Mouse (Mus musculus): Measurements from ENCODE around the gene Nrxn2. TPM values are rescaled to one million over a fixed set of nuclear protein-coding genes. Genes with fewer than 3 reads are reported as not detected.

Gene Nrxn2
- total and polyA plus RNA-seq, 3 experiments: 12.1 to 14.3 (median 14.0) TPM

DNA sequence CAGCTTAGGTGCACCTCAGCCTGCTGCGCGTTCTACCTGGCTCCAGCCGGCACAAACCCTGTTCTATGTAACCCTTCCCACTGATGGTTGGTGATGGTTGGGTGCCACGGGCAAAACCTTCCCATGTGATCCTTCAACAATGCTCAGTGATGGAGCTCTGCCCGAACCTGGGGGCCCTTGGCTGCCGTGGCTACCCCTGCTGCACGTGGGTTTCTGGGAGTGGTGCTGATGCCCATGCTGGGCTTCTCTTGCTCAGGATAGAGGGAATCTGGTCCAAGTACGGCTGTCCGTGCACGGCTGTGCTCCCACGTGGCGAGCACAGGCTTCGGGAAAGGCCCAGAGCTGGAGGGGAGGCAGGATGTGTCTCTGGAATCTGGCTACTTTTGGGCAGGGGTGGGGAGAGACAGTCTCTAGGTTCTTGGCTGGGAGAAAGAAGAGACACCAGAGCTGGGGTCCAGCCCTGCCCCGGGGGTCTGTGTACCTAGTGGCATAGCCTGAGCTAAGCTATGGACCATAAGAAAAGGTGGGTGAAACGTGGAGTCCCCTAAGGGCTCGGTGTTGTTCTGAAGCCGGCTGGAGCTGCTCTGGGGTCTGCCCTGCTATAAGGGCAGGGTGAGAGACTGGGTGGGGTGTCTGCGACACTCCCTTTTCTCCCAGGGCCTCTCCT, 76.1 kb downstream of the Nrxn2 start:
- no peak for DNase-seq

DNA sequence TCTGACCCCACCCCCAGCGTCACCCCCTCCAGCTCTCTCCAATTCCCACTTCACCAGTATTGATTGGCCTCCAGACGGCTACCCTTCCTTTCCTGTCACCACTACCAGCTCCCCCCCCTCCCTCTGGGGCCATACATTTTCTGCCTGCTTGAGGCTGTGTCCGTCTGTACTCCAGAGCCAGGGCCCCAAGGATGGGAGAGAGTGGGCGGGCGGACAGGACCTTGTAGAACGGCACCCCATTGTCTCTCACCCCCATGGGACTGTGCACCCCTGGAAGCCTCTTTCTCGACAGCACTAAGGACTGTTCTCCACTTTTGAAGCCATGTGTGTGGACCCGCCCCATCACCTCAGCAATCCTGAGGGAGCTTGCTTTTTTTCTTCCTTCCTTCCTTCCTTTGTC, 77.2 kb downstream of the Nrxn2 start:
- no peak for DNase-seq

DNA sequence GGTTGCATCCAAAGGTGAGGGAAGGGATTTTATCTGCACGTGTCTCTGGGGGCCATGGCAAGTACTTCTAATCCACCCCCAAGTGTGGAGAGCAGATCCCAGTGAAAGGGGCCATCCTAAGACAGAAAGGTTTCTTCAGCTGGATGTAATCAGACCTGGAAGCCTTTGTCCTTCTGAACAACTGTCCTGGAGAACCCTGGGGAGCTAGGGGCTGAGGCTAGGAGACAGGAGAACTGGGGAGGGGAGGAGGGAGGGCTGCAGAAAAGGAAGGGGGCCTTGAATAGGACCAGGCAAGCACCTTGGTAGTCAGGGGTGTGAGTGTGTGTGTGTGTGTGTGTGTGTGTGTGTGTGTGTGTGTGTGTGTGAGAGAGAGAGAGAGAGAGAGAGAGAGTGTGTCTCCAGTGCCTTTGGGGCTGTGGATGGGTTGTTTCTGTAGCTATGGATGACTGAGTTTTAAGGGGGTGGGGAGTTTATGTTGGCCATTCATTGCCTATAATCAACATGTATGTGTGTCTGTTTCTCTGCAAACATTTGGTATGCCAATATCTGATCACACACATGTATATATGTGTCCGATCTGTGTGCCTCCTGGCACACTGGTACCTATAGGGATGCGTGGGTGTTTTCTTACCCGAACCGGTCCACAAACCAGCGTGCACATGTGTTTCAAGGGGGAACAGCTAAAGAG, 78.1 kb downstream of the Nrxn2 start:
- DNase-seq: no peak

DNA sequence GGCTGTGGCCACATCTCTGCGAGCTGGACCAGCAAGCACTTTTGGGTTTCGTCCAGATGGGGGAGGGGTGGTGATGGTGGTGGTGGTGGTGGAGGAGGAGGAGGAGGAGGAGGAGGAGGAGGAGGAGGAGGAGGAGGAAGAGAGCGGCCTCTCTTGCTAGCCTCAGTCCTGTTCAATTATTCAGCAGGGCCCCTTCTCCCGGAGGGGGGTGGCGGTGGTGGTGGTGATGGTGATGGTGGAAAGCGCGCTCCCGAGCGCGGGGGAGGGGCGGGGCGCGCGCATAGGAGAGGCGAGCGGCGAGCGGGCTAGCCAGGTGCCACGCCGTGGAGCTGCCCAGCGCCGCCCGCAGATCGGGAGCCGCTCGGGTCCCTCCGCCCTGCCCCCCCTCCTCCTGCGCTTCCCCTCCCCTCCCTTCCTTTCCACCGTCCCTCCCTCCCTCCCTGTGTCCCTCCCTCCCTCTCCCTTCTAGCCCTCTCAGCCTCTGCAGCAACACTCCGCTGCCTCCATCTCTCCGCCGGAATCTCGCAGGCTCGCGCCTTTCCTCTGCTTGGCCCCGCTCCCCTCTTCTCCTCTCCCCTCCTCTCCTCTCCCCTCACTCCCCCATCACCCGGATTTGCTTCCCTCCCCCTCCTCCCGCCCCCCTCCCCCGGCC, 78.7 kb downstream of the Nrxn2 start:
- DNase-seq: peak; percentile 47

DNA sequence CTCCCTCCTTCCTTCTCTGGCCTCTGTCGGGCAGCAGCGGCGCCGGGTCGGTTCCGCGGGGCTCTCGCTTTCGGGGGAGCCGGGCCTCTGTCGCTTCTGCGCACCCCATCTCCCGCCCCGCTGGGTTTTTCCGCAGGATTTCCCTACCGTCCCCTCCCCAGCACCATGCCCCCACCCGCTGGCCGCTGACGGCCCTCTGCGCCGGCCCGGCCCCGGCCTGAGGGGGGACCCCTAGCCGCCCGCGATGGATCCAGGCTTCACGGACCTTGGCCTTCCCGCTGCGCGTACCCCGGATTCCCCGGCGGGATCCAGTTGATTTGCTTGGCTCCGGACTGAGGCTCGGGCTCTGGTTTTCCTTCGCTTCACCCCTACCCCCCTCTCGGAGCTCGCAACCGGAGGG, 79.3 kb downstream of the Nrxn2 start:
- DNase-seq: peak; percentile 33

DNA sequence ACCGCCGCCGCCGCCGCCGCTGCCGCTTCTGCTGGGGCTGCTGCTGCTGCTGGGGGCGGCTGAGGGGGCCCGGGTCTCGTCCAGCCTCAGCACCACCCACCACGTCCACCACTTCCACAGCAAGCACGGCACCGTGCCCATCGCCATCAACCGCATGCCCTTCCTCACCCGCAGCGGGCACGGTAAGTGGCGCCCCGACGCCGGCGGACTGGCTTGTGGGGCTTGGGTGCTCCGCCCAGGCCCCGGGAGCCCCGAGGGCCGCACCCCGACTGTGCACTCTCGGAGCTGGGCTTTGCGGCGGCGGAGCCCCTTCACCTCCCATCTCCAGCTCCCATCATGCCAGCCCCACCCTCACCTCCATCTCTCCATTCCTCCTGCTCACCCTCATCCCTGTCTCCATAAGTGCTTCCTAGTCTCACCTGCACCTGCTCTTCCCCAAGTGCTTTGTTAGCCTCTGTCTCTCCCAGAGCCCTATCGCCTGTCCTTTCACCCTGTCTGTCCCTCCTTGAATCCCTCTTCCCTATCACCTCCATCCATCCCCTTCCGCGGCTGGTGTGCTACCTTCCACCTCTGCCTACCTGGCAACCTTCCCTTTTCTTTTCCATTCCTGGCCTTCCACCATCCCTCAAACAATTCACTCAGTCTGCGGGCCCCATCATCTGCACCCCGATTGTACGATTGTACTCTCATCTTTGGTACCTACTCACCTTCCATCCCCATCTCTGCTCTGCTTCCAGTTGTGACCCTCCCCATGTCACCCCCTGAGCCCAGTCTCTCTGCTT, 80.0 kb downstream of the Nrxn2 start:
- DNase-seq: peak; percentile 30

DNA sequence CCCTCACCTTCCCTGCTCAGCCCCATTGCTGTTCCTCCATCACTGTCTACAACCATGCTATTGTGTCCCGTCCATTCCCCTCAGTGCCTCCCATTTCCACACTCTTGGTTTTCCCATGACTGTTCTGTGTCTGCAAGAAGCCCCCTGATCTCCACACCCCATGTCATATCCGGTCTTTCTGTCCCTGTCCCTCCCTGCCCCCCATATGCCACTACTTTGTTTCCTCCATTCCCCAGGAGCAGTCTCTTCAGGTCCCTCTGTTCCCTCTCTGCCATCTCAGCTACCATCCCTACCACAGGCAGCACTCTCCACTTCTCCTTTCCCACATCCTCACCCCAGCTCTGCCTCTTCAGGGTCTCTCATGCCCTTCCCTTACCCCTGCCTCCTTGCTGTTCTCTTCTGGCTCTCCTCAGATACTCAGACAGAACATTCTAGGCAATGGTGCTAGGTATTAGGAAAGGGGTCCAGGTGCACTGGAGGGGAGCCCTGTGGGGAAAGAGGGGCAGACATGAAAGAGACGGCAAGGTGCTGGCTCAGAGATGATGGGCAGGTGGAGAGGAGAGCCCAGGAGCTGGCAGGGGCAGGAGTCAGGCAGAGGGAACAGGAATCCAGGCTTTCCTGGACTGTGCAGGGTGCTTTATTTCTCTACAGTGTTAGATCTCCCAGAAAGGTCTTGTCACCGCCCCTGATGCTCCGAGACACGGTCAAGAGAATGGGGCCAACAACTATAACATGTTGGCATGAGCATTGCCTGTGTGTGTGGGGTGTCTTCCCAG, 81.5 kb downstream of the Nrxn2 start:
- no peak for DNase-seq

DNA sequence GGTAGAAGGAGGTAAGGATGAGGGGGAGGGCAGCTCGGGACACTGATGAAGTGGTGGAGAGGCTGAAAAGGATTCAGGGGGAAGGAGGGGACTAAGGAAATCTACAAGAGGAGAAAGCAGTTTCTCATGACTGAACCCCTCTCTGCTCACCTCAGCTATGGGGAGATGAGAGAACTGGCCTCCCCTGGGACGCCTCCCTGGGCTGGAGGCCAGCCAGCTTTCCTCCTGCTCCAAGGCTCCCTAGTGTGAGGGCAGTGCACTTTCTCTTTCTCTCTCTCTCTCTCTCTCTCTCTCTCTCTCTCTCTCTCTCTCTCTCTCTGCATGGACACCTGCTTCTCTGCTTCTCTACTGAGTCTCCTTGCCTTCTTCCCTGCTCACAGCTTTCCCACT, 82.1 kb downstream of the Nrxn2 start:
- no peak for DNase-seq

DNA sequence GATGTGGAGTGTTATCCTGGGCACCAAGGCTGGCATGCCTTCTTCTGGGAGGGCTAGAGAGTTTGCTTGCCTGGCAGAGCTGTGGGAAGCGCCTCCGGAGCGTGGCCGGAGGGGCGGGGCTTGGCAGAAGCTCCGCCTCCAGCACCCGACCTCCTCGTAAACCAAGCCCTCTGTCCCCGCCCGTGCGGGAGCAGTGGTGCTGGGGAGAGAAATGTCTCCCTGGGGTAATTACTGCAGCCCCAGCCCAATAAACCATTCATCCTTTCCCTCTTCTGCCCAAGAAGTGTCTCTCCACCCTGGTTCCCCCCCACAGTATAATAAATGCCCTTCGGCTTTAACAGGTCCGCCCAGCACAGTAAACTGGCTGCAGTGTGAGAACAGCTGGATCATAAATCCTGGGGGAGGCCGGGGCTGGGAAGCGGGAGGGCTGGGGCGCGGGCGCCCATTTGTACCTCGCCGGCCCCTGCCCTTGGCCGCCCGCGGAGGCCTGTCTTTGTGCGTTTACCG, 83.6 kb downstream of the Nrxn2 start:
- peak; percentile 74 for DNase-seq

DNA sequence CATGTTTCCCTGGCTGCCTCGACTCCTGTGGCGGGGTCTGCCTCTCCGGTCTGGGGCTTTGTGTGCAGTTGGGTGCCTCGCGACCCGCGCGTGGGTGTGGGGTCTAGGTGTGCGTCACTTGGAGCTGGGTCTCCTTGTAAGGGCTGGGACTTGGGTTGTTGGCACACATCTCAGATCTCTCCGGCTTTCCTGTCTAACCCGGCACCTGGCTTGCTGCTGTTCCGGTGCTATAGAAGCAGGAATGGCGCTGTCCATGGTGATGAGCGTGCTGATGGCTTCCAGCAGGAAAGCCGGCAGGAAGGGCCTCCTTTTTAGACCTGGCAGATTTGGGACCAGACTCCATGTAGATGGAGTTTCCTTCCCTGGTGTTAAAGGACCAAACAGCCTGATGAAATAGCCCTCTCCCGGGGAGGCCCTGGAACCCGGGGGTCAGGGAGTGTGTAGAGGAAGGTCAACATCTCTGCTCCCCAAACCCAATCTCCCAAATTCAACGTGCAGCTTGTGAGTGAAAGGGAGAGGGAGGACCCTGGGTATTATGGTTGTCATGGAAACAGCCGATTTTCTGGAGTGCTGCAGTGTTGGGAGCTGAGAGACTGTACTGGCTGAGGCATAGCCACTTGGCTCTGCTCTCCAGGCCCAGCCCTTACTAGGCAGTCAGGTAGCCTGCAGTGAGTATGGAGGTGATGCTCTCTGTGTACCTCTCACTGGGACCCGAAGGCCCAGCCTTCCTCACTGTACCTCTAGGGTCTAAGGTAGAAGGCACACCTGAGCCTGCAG, 84.2 kb downstream of the Nrxn2 start:
- DNase-seq: peak; percentile 66

DNA sequence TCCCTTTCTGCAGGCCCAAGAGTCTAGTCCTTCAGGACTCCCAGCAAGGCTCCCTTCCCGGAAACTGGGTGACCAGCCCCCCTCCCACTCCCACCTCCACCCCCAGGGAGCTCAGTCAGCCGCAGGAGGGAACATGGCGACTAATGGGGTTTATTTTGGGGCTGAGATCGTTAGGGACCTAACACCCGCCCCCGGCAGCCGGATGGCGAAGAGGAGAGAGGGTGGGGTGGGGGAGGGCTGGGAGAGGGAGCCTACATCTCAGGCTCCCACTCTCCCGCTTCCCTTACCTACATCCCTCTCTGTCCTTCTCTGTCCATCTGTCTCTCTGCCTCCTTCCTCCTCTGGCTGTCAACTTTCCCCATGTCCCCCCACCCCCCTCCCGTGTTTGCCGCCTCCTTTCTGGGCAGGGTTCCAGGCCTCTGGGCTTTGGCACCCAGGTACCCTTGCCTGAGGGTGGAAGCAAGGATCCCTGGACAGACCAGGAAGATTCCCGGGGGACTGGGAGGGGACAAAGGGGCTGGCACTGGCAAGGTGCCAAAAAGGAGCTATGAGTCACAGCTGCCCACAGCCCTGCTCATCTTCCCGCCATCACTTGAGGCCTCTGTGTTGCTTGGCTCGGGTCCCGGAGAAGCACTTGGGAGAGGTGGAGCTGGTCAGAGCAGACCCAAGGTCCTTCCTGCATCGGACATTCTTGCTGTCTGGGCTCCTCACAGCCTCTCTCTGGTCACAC, 85.6 kb downstream of the Nrxn2 start:
- DNase-seq: peak; percentile 76

DNA sequence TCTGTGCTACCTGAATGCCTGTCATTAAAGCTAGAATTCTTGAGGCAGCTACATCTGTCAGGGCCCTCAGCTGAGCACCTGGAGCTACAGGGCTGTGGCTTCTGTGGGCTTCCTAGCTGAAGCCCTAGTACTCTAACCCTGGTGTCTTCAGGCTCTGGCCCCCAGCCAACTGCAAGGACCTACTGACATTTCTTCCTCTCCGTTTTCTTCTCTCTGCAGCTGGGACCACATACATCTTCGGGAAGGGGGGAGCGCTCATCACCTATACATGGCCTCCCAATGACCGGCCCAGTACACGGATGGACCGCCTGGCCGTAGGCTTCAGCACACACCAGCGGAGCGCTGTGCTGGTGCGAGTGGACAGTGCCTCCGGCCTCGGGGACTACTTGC, 86.1 kb downstream of the Nrxn2 start:
- DNase-seq: no peak

DNA sequence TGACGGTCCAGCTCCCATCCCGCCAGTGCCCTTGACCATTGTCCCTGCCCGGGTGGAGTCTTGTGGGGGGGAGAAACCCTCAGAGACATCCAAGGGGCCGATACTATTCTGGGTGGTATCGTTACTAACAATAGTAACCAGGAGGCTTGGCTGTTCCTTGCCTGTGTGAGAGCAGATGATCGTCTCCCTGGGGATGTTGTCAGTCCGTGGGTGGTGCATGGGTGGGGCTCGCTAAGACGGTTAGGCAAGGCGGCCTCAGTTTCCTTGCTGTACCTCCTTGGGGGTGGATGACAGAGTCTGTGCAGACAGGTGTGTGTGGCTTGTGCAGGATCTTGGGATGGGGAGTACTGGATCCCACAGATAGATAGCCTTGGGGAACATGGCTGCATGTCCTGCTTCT, 88.9 kb downstream of the Nrxn2 start:
- DNase-seq: no peak

DNA sequence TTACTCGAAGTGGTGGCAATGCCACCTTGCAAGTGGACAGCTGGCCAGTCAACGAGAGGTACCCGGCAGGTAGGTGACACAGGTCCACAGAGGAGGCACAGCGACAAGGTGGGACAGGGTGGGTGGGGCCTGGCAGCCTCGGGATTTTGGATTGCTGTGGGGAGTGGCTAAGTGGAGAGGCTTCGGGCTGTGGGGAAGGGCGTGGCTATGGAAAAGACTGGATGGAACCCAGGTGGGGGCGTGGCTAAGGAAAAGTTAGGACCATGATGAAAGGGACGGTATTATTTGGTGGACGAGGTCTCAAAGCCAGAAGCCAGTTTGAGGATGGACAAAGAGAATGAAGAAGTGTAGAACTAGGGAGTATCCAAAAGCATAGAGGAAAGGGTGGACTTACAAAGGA, 91.3 kb downstream of the Nrxn2 start:
- DNase-seq: no peak

DNA sequence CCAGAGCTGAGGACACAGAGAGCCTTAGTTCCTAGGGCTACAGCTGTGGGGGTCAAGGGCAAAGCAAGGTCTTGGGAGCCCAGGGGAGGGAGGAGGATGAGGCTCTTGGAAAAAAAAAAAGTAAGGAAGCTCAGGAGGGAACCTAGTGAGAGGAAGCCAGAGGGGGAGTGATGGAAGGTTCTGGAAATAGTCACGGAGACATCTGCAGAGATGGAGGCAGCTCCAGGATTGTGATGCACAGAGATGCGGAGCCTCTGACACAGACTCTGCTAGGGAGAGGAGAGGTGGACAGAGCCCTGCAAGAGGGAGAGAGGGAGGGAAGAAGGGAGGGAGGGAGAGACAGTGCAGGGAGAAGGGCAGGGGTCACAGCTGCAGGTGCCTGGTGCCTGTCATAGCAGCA, 92.0 kb downstream of the Nrxn2 start:
- DNase-seq: no peak

DNA sequence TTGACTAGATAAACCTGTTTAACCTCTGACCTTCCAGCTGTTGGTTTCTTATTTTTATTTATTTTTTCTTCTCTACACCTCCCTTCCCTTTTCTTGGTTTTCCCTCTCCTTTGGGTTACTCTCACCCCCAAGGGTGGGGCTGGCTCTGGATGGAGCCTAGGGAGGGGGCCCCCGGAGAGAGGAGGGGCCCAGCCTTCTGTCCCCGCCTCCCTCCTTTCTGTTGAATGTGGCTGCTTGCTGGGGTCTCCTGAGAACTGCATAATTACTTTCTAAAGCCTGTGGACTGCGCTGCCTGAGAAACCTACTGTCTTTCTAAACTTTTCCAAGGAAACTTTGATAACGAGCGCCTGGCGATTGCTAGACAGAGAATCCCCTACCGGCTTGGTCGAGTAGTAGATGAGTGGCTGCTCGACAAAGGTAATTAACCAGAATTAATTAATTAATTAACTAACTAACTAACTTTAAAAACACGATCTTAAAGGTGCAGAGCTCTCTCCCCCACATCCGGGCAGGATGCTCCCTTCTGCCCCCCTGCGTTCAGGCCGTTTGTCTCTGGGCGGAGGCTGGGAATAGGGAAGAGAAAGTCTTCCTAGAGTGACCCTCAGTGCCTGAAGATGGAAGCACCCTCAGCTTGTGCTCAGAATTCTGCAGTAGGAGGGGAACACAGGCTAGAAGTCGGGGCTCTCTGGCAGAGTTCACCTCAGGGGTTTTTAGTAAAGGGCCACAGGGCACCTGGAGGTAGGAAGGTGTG, 95.0 kb downstream of the Nrxn2 start:
- DNase-seq: no peak

DNA sequence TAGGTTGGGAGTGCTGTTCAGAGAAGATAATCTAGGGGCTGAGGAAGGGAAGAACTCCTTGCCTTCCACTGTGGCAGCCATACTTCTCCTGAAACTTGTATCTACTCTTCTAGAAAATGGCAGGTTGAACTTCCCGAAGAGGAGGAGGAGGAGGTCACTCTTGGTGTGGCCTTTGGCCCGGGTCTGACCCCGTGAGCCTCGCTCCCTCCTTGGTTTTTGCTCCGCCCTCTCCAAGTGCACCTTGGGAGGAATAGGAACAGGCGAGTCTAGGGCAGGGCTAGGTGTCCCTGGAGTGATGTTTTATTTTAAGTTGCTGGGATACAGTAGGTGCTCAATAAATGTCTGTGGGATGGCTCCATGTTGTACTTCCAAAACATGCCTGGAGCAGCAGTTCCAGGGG, 96.4 kb downstream of the Nrxn2 start:
- no peak for DNase-seq

DNA sequence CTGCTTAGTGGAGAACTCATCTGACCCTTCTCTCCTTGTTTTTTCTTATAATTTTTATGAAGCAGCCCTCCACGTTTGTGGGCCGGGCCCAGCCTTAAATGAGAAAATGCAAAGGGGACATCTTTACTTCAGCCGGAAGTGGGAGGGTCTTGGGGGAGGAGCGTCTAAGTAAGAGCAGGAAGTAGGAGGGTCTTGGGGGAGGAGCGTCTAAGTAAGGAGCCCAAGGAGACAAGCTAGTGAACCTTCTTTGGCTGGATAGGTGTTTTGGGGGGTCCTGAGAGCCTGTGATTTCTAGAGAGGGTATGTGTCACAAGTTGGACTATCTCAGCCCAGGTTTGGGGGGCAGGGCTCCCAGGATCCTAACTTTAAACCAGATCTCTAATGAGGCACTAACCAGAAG, 96.9 kb downstream of the Nrxn2 start:
- DNase-seq: no peak

DNA sequence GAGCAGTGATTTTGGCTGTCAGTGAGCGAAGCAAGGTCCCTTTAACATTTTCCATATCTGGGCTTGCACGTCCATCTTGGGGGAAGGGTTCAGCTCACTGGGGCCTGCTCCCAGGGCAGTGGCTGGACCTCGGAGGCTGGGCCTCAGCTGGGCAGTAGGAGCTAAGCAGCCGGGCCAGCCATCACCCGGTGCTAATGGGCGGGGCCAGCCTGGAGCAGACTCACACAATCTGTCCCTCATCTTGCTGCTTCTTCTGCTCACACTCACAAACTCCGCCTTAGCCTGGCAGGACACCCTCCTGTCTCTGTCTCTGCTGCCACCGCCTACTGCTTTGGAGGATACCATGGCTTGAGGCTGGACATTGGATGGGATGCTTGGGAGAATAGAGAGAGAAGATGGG, 97.6 kb downstream of the Nrxn2 start:
- no peak for DNase-seq

DNA sequence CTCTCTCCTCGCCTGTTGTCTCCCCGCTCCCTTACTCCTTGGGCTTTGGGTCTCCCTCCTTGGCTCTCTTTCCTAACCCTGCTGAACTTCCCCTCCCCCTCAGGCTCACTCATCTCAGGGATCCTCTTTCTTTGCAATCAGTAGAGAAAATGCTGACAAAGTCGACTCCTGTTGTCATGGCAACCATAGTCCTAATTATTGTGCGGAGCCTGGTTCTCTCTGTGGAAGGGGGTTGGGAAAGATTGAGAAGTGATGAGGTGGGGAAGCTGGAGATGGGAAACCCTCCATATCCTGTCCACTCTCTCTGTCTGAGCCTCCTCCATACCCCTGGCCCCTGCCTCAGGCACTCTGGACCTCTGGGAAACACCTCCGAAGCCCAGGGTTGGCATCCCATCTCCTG, 100.1 kb downstream of the Nrxn2 start:
- no peak for DNase-seq
